Mouse (Mus musculus): Measurements from ENCODE around the gene Rsph9.

The Rsph9 gene

GRCm38 (mm10) chr17:46102608-46103159, 41.3 kb downstream of the Rsph9 start:
- DNase-seq (ENCODE audit: low spot score) = no peak

GRCm38 (mm10) chr17:46101906-46102305, 42.1 kb downstream of the Rsph9 start:
- no peak for DNase-seq (ENCODE audit: low spot score)

- no peak for DNase-seq (ENCODE audit: low spot score)
These were observed 45.5 kb downstream of the Rsph9 start for GRCm38 (mm10) chr17:46098525-46098924.

- no peak for DNase-seq (ENCODE audit: low spot score)
These were observed 52.1 kb downstream of the Rsph9 start for GRCm38 (mm10) chr17:46091899-46092298.

GRCm38 (mm10) chr17:46091351-46091750, 52.7 kb downstream of the Rsph9 start:
- DNase-seq (ENCODE audit: low spot score) = no peak

GRCm38 (mm10) chr17:46086341-46086870, 57.6 kb downstream of the Rsph9 start:
- peak; percentile 75 for DNase-seq (ENCODE audit: low spot score)

- DNase-seq (ENCODE audit: low spot score) = peak; percentile 81
These were observed 59.9 kb downstream of the Rsph9 start for GRCm38 (mm10) chr17:46084091-46084501.

GRCm38 (mm10) chr17:46083381-46083780, 60.6 kb downstream of the Rsph9 start:
- no peak for DNase-seq (ENCODE audit: low spot score)

- DNase-seq (ENCODE audit: low spot score) = peak; percentile 53
These were observed 62.4 kb downstream of the Rsph9 start for GRCm38 (mm10) chr17:46081657-46082056.

GRCm38 (mm10) chr17:46081042-46081441, 63.0 kb downstream of the Rsph9 start:
- peak; percentile 43 for DNase-seq (ENCODE audit: low spot score)

- DNase-seq (ENCODE audit: low spot score) = no peak
These were observed 63.6 kb downstream of the Rsph9 start for GRCm38 (mm10) chr17:46080388-46080787.

GRCm38 (mm10) chr17:46079037-46079436, 65.0 kb downstream of the Rsph9 start:
- no peak for DNase-seq (ENCODE audit: low spot score)

GRCm38 (mm10) chr17:46077921-46078534, 66.0 kb downstream of the Rsph9 start:
- DNase-seq (ENCODE audit: low spot score) = no peak

- DNase-seq (ENCODE audit: low spot score) = no peak
These were observed 67.8 kb downstream of the Rsph9 start for GRCm38 (mm10) chr17:46076260-46076551.

- DNase-seq (ENCODE audit: low spot score) = no peak
These were observed 68.3 kb downstream of the Rsph9 start for GRCm38 (mm10) chr17:46075551-46076259.

GRCm38 (mm10) chr17:46075116-46075485, 68.9 kb downstream of the Rsph9 start:
- DNase-seq (ENCODE audit: low spot score) = peak; percentile 82

GRCm38 (mm10) chr17:46074398-46075115, 69.5 kb downstream of the Rsph9 start:
- DNase-seq (ENCODE audit: low spot score) = no peak

- DNase-seq (ENCODE audit: low spot score) = peak; percentile 89
These were observed 70.2 kb downstream of the Rsph9 start for GRCm38 (mm10) chr17:46073730-46074301.

Data from MN1 (cell line).